Mouse (Mus musculus) large intestine, adult 2 months (tissue): Measurements from ENCODE around the gene Smc5. TPM values are rescaled to one million over a fixed set of nuclear protein-coding genes. Genes with fewer than 3 reads are reported as not detected.

ENCODE experiments used
- polyA plus RNA-seq: library from polyadenylated mRNA; depleted of rRNA; stranded (reverse); fragments of >200 nt; gene quantifications from 2 replicates; pipeline ENCODE4 v1.2.3, GENCODE M21; 2012; rRNA removed

The Smc5 gene
- polyA plus RNA-seq, 1 experiment, result 1.8 TPM

Other genes starting within 250 kb of the Smc5 start
- 7.9 and 14.1 TPM in 2 replicates for gene Klf9, start 132.7 kb downstream of the Smc5 start, polyA plus RNA-seq
- 2.0 and 3.0 TPM in 2 replicates for gene Mamdc2, start 174.5 kb upstream of the Smc5 start, polyA plus RNA-seq